Mouse (Mus musculus) hindbrain, embryonic 12.5 days (tissue): ENCODE results near the gene Grm3. TPM values are rescaled to one million over a fixed set of nuclear protein-coding genes. Genes with fewer than 3 reads are reported as not detected.

Experiments
- ATAC-seq: fragments of 200-750 bp; cut with Nextera tagmentation; 2 replicates; pipeline ENCODE4 v1.8.0; 2017; ENCODE audit warnings: moderate TSS enrichment; ENCODE audit not compliant: low FRiP score
- H3K27ac ChIP-seq: fragments of 300-500 bp; sonication (generic); 2 replicates; pipeline ENCODE4 v1.5.1; 2016; ENCODE audit warnings: mild to moderate bottlenecking
- H3K27me3 ChIP-seq: fragments of 300-500 bp; sonication (generic); 2 replicates; pipeline ENCODE4 v1.6.1; 2016; ENCODE audit warnings: mild to moderate bottlenecking
- H3K36me3 ChIP-seq: fragments of 300-500 bp; sonication (generic); 2 replicates; pipeline ENCODE4 v1.6.1; 2016; ENCODE audit warnings: mild to moderate bottlenecking
- H3K4me1 ChIP-seq: fragments of 300-500 bp; sonication (generic); 2 replicates; pipeline ENCODE4 v1.6.1; 2016
- H3K4me2 ChIP-seq: fragments of 300-500 bp; sonication (generic); replicated peaks from 2 replicates; pipeline ENCODE4 v1.6.1; 2016; ENCODE audit warnings: mild to moderate bottlenecking
- H3K4me3 ChIP-seq: fragments of 300-500 bp; sonication (generic); 2 replicates; pipeline ENCODE4 v1.5.1; 2016; ENCODE audit warnings: mild to moderate bottlenecking
- H3K9ac ChIP-seq: fragments of 300-500 bp; sonication (generic); 2 replicates; pipeline ENCODE4 v1.6.1; 2016; ENCODE audit warnings: mild to moderate bottlenecking, moderate library complexity
- H3K9me3 ChIP-seq: fragments of 300-500 bp; sonication (generic); replicated peaks from 2 replicates; pipeline ENCODE4 v1.6.1; 2016; ENCODE audit warnings: mild to moderate bottlenecking
- WGBS: fragments of 180-500 bp; shearing (Covaris S2); methylation state at CpG from one replicate; pipeline ENCODE4 v1.1.7; 2016; 5-methylcytosine and 5-hydroxymethylcytosine counted together
- polyA plus RNA-seq: library from polyadenylated mRNA; unstranded; fragments of >200 nt; fragmentation: Nextera tagmentation; extraction: Ambion mirVana; gene quantifications from 2 replicates; pipeline ENCODE4 v1.2.1, GENCODE M21; 2016

Gene Grm3
- polyA plus RNA-seq: 5.6 and 7.4 TPM in 2 replicates

GRCm38 (mm10) chr5:9724956-9725600 lies at the start of gene Grm3:
Grm3 (minus strand) TSS chr5:9725170.
- Histone ChIP-seq H3K27ac (peak within 1 kb of the TSS; percentile 67), H3K36me3 (no peaks in the 10 kb centered on the region), H3K27me3 (peaks cover 8% of the 10 kb centered on the region), H3K4me3 (peak within 1 kb of the TSS; percentile 51), H3K4me2 (peak within 1 kb of the TSS; percentile 99), H3K9me3 (no peaks in the 10 kb centered on the region), H3K4me1 (peaks cover 14% of the 10 kb centered on the region), H3K9ac (peak within 1 kb of the TSS; percentile 61)
- peak; percentile 71 for ATAC-seq
- 2% methylated on average over 25 of the region's 25 CpGs for WGBS

GRCm38 (mm10) chr5:9755751-9756150 lies 30.8 kb upstream of the Grm3 start:
- H3K9me3 ChIP-seq: no peaks in the 10 kb centered on the region
- no peak overlapping the region for H3K27ac ChIP-seq
- H3K4me2 ChIP-seq: no peak overlapping the region
- no peak for ATAC-seq
- H3K9ac ChIP-seq: no peak overlapping the region
- WGBS: 75% methylated on average over 2 of the region's 2 CpGs
- H3K36me3 ChIP-seq: no peaks in the 10 kb centered on the region
- H3K4me3 ChIP-seq: no peak overlapping the region
- H3K27me3 ChIP-seq: no peaks in the 10 kb centered on the region
- H3K4me1 ChIP-seq: no peaks in the 10 kb centered on the region

- no peak overlapping the region for H3K4me3 ChIP-seq
Measured at GRCm38 (mm10) chr5:9748184-9748583, 23.2 kb upstream of the Grm3 start.

GRCm38 (mm10) chr5:9744120-9744519 lies 19.1 kb upstream of the Grm3 start:
- H3K4me2 ChIP-seq: no peak overlapping the region
- H3K36me3 ChIP-seq: no peaks in the 10 kb centered on the region
- no peak overlapping the region for H3K4me3 ChIP-seq
- no peaks in the 10 kb centered on the region for H3K4me1 ChIP-seq
- no peaks in the 10 kb centered on the region for H3K9me3 ChIP-seq
- H3K9ac ChIP-seq: no peak overlapping the region
- H3K27me3 ChIP-seq: no peaks in the 10 kb centered on the region
- WGBS: 88% methylated on average over 5 of the region's 5 CpGs
- no peak overlapping the region for H3K27ac ChIP-seq
- ATAC-seq: no peak

More at GRCm38 (mm10) chr5:9748184-9748583, 23.2 kb upstream of the Grm3 start:
- H3K9me3 ChIP-seq: no peaks in the 10 kb centered on the region
- 71% methylated on average over 5 of the region's 5 CpGs for WGBS
- H3K36me3 ChIP-seq: no peaks in the 10 kb centered on the region
- no peak overlapping the region for H3K27ac ChIP-seq
- H3K4me1 ChIP-seq: no peaks in the 10 kb centered on the region
- no peak for ATAC-seq
- H3K27me3 ChIP-seq: no peaks in the 10 kb centered on the region
- no peak overlapping the region for H3K9ac ChIP-seq
- no peak overlapping the region for H3K4me2 ChIP-seq

DNA sequence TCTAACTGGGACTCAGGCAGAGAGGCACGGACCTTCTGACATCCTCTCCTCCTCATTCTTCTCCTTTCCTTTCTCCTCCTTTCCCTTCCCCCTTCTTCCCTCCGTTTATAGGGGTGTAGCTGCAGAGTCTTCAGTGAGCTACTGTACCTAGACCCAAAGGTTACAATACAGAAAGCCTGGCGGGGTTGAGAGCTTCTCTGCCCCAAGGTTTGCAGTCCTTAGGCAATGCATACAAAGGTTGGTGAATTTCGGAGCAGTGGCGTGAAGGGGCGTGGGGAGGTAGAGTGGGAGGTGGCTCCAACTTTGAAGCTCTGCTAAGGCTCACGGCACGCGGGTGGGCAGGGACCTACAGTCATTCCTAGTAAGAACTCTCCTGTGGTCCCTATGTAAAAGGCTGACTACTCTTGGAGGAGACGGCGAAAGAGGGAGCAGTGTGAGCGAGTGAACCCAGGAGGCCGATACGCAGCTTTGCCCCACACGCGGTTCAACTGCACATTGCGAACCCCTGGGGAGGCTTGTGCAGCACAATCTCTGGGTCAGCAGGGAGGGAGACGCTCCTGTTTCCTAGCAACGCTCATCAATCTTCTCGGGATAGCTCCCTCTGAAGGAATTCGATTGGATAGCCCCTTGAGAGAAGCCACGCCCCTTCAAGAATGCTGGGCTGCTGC lies 765 bp upstream of the Grm3 start:
- H3K4me3 ChIP-seq: peak overlapping the region; percentile 51
- peaks cover 8% of the 10 kb centered on the region for H3K27me3 ChIP-seq
- H3K4me1 ChIP-seq: peaks cover 14% of the 10 kb centered on the region
- WGBS: under 1% methylated on average over 22 of the region's 22 CpGs
- peak overlapping the region; percentile 61 for H3K9ac ChIP-seq
- H3K27ac ChIP-seq: peak overlapping the region; percentile 67
- no peaks in the 10 kb centered on the region for H3K9me3 ChIP-seq
- H3K4me2 ChIP-seq: peak overlapping the region; percentile 99
- H3K36me3 ChIP-seq: no peaks in the 10 kb centered on the region
- peak; percentile 94 for ATAC-seq

GRCm38 (mm10) chr5:9724287-9724955 lies 549 bp downstream of the Grm3 start:
- H3K27ac ChIP-seq: 0 out of 2 replicates have a peak overlapping the region, but pooled peaks have one; percentile 67
- peak overlapping the region; percentile 51 for H3K4me3 ChIP-seq
- peak overlapping the region; percentile 61 for H3K9ac ChIP-seq
- no peaks in the 10 kb centered on the region for H3K9me3 ChIP-seq
- H3K4me1 ChIP-seq: peaks cover 14% of the 10 kb centered on the region
- WGBS: 9% methylated on average over 13 of the region's 13 CpGs
- peaks cover 8% of the 10 kb centered on the region for H3K27me3 ChIP-seq
- H3K4me2 ChIP-seq: peak overlapping the region; percentile 99
- H3K36me3 ChIP-seq: no peaks in the 10 kb centered on the region
- ATAC-seq: peak; percentile 20; the same call in 1 of the 2 replicates

GRCm38 (mm10) chr5:9721136-9721535 lies 3.8 kb downstream of the Grm3 start:
- H3K9me3 ChIP-seq: no peaks in the 10 kb centered on the region
- H3K4me2 ChIP-seq: no peak overlapping the region
- no peak overlapping the region for H3K9ac ChIP-seq
- no peak overlapping the region for H3K4me3 ChIP-seq
- peaks cover 13% of the 10 kb centered on the region for H3K4me1 ChIP-seq
- H3K27ac ChIP-seq: no peak overlapping the region
- no peaks in the 10 kb centered on the region for H3K36me3 ChIP-seq
- peaks cover 8% of the 10 kb centered on the region for H3K27me3 ChIP-seq
- ATAC-seq: no peak

DNA sequence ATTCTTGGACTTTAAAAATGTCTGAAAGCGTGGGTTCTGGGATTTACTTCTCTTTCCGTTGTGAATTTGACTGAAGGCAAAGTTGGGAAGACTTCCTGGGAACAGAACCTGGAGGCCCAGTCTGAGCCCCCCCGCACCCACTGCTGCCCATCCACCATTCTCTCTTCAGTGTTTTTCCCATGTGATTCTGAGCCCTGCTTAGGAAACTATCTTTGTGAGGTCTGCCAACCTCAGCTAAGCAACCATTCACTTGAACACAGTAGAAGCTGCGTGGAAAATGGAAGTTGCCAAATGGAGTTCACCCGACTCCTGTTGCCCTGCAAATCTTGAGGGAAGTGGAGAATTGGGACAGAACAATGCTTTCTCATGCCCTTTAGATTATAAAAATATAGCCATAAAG lies 8.7 kb downstream of the Grm3 start:
- Histone ChIP-seq H3K4me2 (no peak overlapping the region), H3K27ac (no peak overlapping the region), H3K36me3 (no peaks in the 10 kb centered on the region), H3K27me3 (no peaks in the 10 kb centered on the region), H3K4me1 (no peaks in the 10 kb centered on the region), H3K4me3 (no peak overlapping the region), H3K9me3 (no peaks in the 10 kb centered on the region), H3K9ac (no peak overlapping the region)
- ATAC-seq: no peak
- WGBS: 85% methylated on average over 5 of the region's 5 CpGs

- no peak for ATAC-seq
- no peaks in the 10 kb centered on the region for H3K36me3 ChIP-seq
- no peak overlapping the region for H3K4me3 ChIP-seq
- no peak overlapping the region for H3K27ac ChIP-seq
- no peaks in the 10 kb centered on the region for H3K4me1 ChIP-seq
- H3K4me2 ChIP-seq: no peak overlapping the region
- no peak overlapping the region for H3K9ac ChIP-seq
- no peaks in the 10 kb centered on the region for H3K27me3 ChIP-seq
- WGBS: 88% methylated on average over 1 of the region's 1 CpGs
- H3K9me3 ChIP-seq: no peaks in the 10 kb centered on the region
Measured at GRCm38 (mm10) chr5:9707096-9707495, 17.9 kb downstream of the Grm3 start.

DNA sequence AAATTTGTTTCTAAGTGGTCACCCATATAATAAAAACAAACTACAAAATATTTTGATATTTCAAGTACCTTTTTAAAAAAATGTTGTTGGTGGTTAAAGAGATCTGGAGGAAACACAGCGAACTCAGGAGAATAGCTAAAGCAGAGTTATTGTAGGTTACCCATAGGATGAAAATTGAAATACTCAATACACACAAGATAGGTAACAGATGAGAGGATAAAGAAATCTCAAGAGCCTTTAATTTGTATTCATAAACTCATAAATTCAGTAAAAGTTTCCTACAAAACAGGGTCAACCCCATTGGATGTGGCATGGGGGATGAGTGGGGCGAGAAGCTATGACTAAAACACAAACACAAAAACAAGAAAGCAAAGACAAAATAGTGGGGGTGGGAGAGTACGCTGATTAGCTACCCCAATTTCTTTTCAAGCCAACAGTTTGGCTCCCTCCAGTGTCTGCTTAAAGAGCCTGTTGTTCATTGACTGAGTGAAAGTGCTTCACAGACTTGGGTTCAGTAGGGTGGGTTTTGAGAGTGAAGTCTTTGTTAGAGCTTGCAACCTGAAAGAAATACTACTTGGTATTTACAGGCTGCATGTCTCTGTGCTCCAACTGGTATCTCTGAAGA lies 21.5 kb downstream of the Grm3 start:
- peak; percentile 49 for ATAC-seq
- no peaks in the 10 kb centered on the region for H3K27me3 ChIP-seq
- no peak overlapping the region for H3K4me2 ChIP-seq
- WGBS: 38% methylated on average over 3 of the region's 3 CpGs
- H3K4me1 ChIP-seq: no peaks in the 10 kb centered on the region
- no peak overlapping the region for H3K4me3 ChIP-seq
- no peaks in the 10 kb centered on the region for H3K9me3 ChIP-seq
- no peak overlapping the region for H3K27ac ChIP-seq
- H3K36me3 ChIP-seq: no peaks in the 10 kb centered on the region
- H3K9ac ChIP-seq: no peak overlapping the region

DNA sequence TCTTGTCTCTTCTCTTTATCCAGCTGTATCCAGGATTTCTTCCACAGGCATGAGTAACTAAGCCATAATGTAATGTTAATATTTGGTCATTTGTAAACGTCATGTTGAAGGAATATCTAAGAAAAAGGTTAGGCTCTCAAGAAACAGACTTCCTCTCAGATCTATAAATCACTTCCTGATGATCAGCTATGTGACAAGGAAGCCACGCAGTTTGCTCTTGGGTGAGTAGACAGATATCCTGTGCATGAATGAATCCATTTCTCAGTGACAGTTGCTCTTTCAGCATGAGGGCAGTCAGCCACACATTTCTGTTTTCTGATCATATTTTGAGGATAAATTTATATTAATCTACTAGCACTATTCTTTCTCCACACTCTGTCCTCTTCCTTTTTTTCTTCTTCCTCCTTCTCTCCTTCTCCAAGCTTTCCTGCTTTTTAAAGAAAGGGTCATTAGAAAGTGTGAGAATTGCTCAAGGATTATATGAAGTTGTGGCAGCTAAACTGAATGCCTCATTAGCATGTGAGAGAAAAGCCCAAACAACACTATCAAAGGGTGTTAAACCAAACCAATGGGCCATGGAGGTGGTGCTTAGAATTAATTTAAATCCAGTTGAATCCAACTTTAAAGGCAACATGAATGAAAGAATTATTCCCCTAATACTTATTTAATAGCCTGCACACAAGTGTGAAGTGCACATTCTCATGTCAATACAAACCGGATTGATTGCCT lies 22.1 kb downstream of the Grm3 start:
- H3K9me3 ChIP-seq: no peaks in the 10 kb centered on the region
- 16% methylated on average over 3 of the region's 3 CpGs for WGBS
- no peak overlapping the region for H3K9ac ChIP-seq
- no peak overlapping the region for H3K27ac ChIP-seq
- peak; percentile 85 for ATAC-seq
- H3K27me3 ChIP-seq: no peaks in the 10 kb centered on the region
- H3K4me2 ChIP-seq: no peak overlapping the region
- H3K36me3 ChIP-seq: no peaks in the 10 kb centered on the region
- no peaks in the 10 kb centered on the region for H3K4me1 ChIP-seq
- H3K4me3 ChIP-seq: no peak overlapping the region

DNA sequence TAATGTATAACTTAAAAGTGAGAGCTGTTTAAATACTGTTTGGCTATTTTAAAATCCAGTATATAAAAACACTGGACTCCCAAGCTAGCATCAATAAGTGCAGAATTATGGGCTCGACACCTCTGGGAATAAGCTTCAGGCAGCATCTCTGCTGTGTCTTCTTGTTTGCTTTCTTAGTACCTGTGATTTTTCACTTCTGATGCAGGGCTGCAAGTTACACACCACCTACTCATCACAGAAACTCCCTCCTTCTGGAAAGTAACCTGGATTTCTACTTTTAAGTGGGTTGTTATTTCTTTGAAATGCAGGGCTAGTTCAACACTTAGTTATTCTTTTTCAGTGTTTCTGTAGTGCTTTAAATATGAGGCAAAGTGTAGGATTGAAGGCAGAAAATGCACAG lies 32.6 kb downstream of the Grm3 start:
- no peaks in the 10 kb centered on the region for H3K9me3 ChIP-seq
- H3K9ac ChIP-seq: no peak overlapping the region
- no peaks in the 10 kb centered on the region for H3K36me3 ChIP-seq
- no peak for ATAC-seq
- no peak overlapping the region for H3K4me2 ChIP-seq
- H3K4me1 ChIP-seq: 0 out of 2 replicates have a peak, but pooled peaks cover 2% of the 10 kb centered on the region
- H3K27me3 ChIP-seq: no peaks in the 10 kb centered on the region
- H3K27ac ChIP-seq: no peak overlapping the region
- H3K4me3 ChIP-seq: no peak overlapping the region
- WGBS: 90% methylated on average over 1 of the region's 1 CpGs
